Mouse (Mus musculus) lung, embryonic 14.5 days (tissue): ENCODE results near the gene Fgd1. TPM values are rescaled to one million over a fixed set of nuclear protein-coding genes. Genes with fewer than 3 reads are reported as not detected.

ENCODE experiments used
- ATAC-seq: fragments of 200-750 bp; cut with Nextera tagmentation; 2 replicates; pipeline ENCODE4 v1.8.0; 2017; ENCODE audit warnings: mild to moderate bottlenecking, moderate TSS enrichment, moderate library complexity; ENCODE audit not compliant: insufficient read depth
- DNase-seq: peaks from one replicate; pipeline ENCODE4 v3.0.0-alpha.2; 2015
- H3K27ac ChIP-seq: fragments of 300-500 bp; sonication (generic); 2 replicates; pipeline ENCODE4 v1.5.1; 2014; ENCODE audit warnings: low read depth, mild to moderate bottlenecking, moderate library complexity
- H3K27me3 ChIP-seq: fragments of 300-500 bp; sonication (generic); 2 replicates; pipeline ENCODE4 v1.6.1; 2014; ENCODE audit warnings: low read length, control low read depth; ENCODE audit not compliant: insufficient read depth
- H3K36me3 ChIP-seq: fragments of 300-500 bp; sonication (generic); 2 replicates; pipeline ENCODE4 v1.6.1; 2014; ENCODE audit warnings: control low read depth; ENCODE audit not compliant: insufficient read depth
- H3K4me1 ChIP-seq: fragments of 300-500 bp; sonication (generic); 2 replicates; pipeline ENCODE4 v1.6.1; 2014; ENCODE audit warnings: antibody characterized with exemption, control low read depth; ENCODE audit not compliant: insufficient read depth
- H3K4me2 ChIP-seq: fragments of 300-500 bp; sonication (generic); 2 replicates; pipeline ENCODE4 v1.6.1; 2014; ENCODE audit warnings: mild to moderate bottlenecking
- H3K4me3 ChIP-seq: fragments of 300-500 bp; sonication (generic); 2 replicates; pipeline ENCODE4 v1.5.1; 2014; ENCODE audit warnings: low read depth, low read length
- H3K9ac ChIP-seq: fragments of 300-500 bp; sonication (generic); 2 replicates; pipeline ENCODE4 v1.6.1; 2014
- H3K9me3 ChIP-seq: fragments of 300-500 bp; sonication (generic); 2 replicates; pipeline ENCODE4 v1.6.1; 2016; ENCODE audit warnings: low read depth, low read length, control low read depth
- CTCF ChIP-seq: IDR thresholded peaks from 2 replicates; pipeline ENCODE4 v1.5.1; 2016; ENCODE audit warnings: antibody characterized with exemption, low read depth
- WGBS: fragments of 180-500 bp; shearing (Covaris S2); extraction: QIAGEN DNeasy Blood & Tissue Kit; methylation state at CpG from one replicate; pipeline ENCODE4 v1.1.7; 2014; 5-methylcytosine and 5-hydroxymethylcytosine counted together
- polyA plus RNA-seq: library from polyadenylated mRNA; unstranded; fragments of >200 nt; fragmentation: Nextera tagmentation; extraction: Ambion mirVana; gene quantifications from 2 replicates; pipeline ENCODE4 v1.2.1, GENCODE M21; 2014

The Fgd1 gene
- polyA plus RNA-seq, 1 experiment from 2014 or later: 14.6 TPM

GRCm38 (mm10) chrX:151046321-151046720, 371 bp downstream of the Fgd1 start:
- H3K9ac ChIP-seq: no peak overlapping the region
- 0 out of 2 replicates have a peak, but pooled peaks cover 3% of the 10 kb centered on the region for H3K36me3 ChIP-seq

GRCm38 (mm10) chrX:151046777-151047430, 954 bp downstream of the Fgd1 start:
- no peaks in the 10 kb centered on the region; the same call in 1 of the 2 replicates for H3K4me1 ChIP-seq
- H3K9me3 ChIP-seq: no peaks in the 10 kb centered on the region
- peak overlapping the region; percentile 62 for H3K4me3 ChIP-seq
- no peaks in the 10 kb centered on the region for H3K27me3 ChIP-seq
- WGBS: 15% methylated on average over 34 of the region's 62 CpGs
- H3K36me3 ChIP-seq: 0 out of 2 replicates have a peak, but pooled peaks cover 3% of the 10 kb centered on the region
- peak; percentile 93 for DNase-seq
- peak; percentile 91 for ATAC-seq
- peak overlapping the region; percentile 88 for H3K27ac ChIP-seq
- peak overlapping the region; percentile 78 for H3K9ac ChIP-seq
- TF ChIP-seq CTCF: no peak
- H3K4me2 ChIP-seq: peak overlapping the region; percentile 72

More at GRCm38 (mm10) chrX:151046321-151046720, 371 bp downstream of the Fgd1 start:
- Histone ChIP-seq H3K27ac (peak overlapping the region; percentile 67), H3K9me3 (no peaks in the 10 kb centered on the region), H3K4me2 (peak overlapping the region; percentile 72), H3K4me1 (no peaks in the 10 kb centered on the region; the same call in 1 of the 2 replicates), H3K27me3 (no peaks in the 10 kb centered on the region), H3K4me3 (peak overlapping the region; percentile 62)
- no peak for TF ChIP-seq CTCF
- 37% methylated on average over 11 of the region's 11 CpGs for WGBS
- no peak for DNase-seq
- ATAC-seq: no peak; the same call in 1 of the 2 replicates

- H3K4me3 ChIP-seq: peak overlapping the region; percentile 62
- TF ChIP-seq CTCF: no peak
- 0 out of 2 replicates have a peak, but pooled peaks cover 3% of the 10 kb centered on the region for H3K36me3 ChIP-seq
- no peaks in the 10 kb centered on the region for H3K27me3 ChIP-seq
- no peaks in the 10 kb centered on the region; the same call in 1 of the 2 replicates for H3K4me1 ChIP-seq
- H3K9ac ChIP-seq: peak overlapping the region; percentile 78
- peak overlapping the region; percentile 72 for H3K4me2 ChIP-seq
- DNase-seq (peak; percentile 57), ATAC-seq (peak; percentile 52)
- H3K27ac ChIP-seq: peak overlapping the region; percentile 88
- H3K9me3 ChIP-seq: no peaks in the 10 kb centered on the region
- 6% methylated on average over 37 of the region's 56 CpGs for WGBS
Observed at GRCm38 (mm10) chrX:151047431-151048058, 1.6 kb downstream of the Fgd1 start.

- no peak for ATAC-seq
- WGBS: 59% methylated on average over 8 of the region's 8 CpGs
- H3K9me3 ChIP-seq: no peaks in the 10 kb centered on the region
- no peak overlapping the region for H3K27ac ChIP-seq
- peak overlapping the region; percentile 62; the same call in 1 of the 2 replicates for H3K4me3 ChIP-seq
- peak overlapping the region; percentile 72 for H3K4me2 ChIP-seq
- H3K36me3 ChIP-seq: 0 out of 2 replicates have a peak, but pooled peaks cover 3% of the 10 kb centered on the region
- no peak for DNase-seq
- TF ChIP-seq CTCF: no peak
- no peaks in the 10 kb centered on the region; the same call in 1 of the 2 replicates for H3K4me1 ChIP-seq
- no peaks in the 10 kb centered on the region for H3K27me3 ChIP-seq
- no peak overlapping the region for H3K9ac ChIP-seq
Observed at GRCm38 (mm10) chrX:151049661-151050215, 3.8 kb downstream of the Fgd1 start.

GRCm38 (mm10) chrX:151050337-151050736, 4.4 kb downstream of the Fgd1 start:
- no peak for ATAC-seq
- Histone ChIP-seq H3K27me3 (no peaks in the 10 kb centered on the region), H3K4me1 (no peaks in the 10 kb centered on the region; the same call in 1 of the 2 replicates), H3K36me3 (0 out of 2 replicates have a peak, but pooled peaks cover 3% of the 10 kb centered on the region), H3K4me2 (no peak overlapping the region), H3K4me3 (no peak overlapping the region), H3K27ac (no peak overlapping the region), H3K9ac (no peak overlapping the region), H3K9me3 (no peaks in the 10 kb centered on the region)
- 66% methylated on average over 7 of the region's 7 CpGs for WGBS
- peak; percentile 10 for DNase-seq
- no peak for TF ChIP-seq CTCF

- ATAC-seq (no peak), DNase-seq (peak; percentile 32)
- H3K36me3 ChIP-seq: 0 out of 2 replicates have a peak, but pooled peaks cover 6% of the 10 kb centered on the region
- H3K9ac ChIP-seq: no peak overlapping the region
- H3K27me3 ChIP-seq: no peaks in the 10 kb centered on the region
- H3K4me3 ChIP-seq: no peak overlapping the region
- H3K4me1 ChIP-seq: no peaks in the 10 kb centered on the region; the same call in 1 of the 2 replicates
- H3K27ac ChIP-seq: no peak overlapping the region
- no peaks in the 10 kb centered on the region for H3K9me3 ChIP-seq
- WGBS: 32% methylated on average over 3 of the region's 6 CpGs
- H3K4me2 ChIP-seq: peak overlapping the region; percentile 27; the same call in 1 of the 2 replicates
- no peak for TF ChIP-seq CTCF
Observed at GRCm38 (mm10) chrX:151054489-151054888, 8.5 kb downstream of the Fgd1 start.
